Mouse (Mus musculus) liver, adult 2 months (tissue): ENCODE measurements around the gene Gtf2a2.

Experiments used
- CTCF ChIP-seq: fragments of 200-500 bp; IDR thresholded peaks from 2 replicates; pipeline ENCODE4 v1.5.1; 2011; ENCODE audit warnings: low read depth, low read length, control low read depth
- POLR2A ChIP-seq: fragments of 200-500 bp; IDR thresholded peaks from 2 replicates; pipeline ENCODE4 v1.6.1; 2011; ENCODE audit warnings: low read length, control low read depth; ENCODE audit not compliant: insufficient read depth; ENCODE audit errors: extremely low read depth

DNA sequence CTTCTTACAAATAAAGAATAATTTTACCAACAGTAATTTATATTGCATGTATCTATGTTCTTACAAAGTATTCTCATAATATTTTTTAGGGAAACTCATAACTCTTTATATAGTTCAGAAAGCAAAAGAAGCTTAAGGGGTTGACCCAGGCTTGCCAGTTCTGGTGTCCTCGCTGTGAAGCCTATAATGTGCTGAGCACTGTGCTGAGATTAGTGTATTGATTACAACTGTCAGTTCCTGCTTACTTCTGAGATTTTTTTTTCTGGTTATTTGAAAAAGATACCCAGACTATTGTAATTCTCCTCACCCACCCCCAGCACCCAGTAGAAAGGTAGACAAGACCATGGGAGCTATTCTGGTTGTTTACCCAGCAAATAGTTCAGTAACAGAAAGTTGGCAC, 18.9 kb upstream of the Gtf2a2 start:
- TF ChIP-seq CTCF = no peak
- no peak for TF ChIP-seq POLR2A
